Mouse (Mus musculus) frontal cortex, postnatal 10 days (tissue): Measurements from ENCODE around the gene Vmn2r83.
"Not testable (repeated sequence)": the region's sequence is repeated elsewhere in the genome, so short reads cannot be mapped to it uniquely, and the experiment has no call there.

ENCODE experiments used
- DNase-seq, 2 experiments: peaks; one replicate each; pipeline ENCODE4 v3.0.0; 2022; ENCODE audit warnings: low spot score in 2 of 2, mixed read lengths in 1 of 2

Gene Vmn2r83

GRCm38 (mm10) chr10:79468431-79468830 lies at the start of gene Vmn2r83:
Gene Vmn2r83 (plus strand): TSS chr10:79468731.
- no peak for DNase-seq

GRCm38 (mm10) chr10:79435141-79435820 lies 33.2 kb upstream of the Vmn2r83 start:
- not testable (repeated sequence) for DNase-seq

GRCm38 (mm10) chr10:79495886-79496285 lies 27.4 kb downstream of the Vmn2r83 start:
- DNase-seq: no peak

GRCm38 (mm10) chr10:79496701-79497288 lies 28.3 kb downstream of the Vmn2r83 start:
- DNase-seq: no peak

- no peak for DNase-seq
Measured at GRCm38 (mm10) chr10:79502830-79503644, 34.5 kb downstream of the Vmn2r83 start.

- DNase-seq: no peak
Measured at GRCm38 (mm10) chr10:79506709-79507108, 38.2 kb downstream of the Vmn2r83 start.

- no peak for DNase-seq
Measured at GRCm38 (mm10) chr10:79524433-79524832, 55.9 kb downstream of the Vmn2r83 start.

GRCm38 (mm10) chr10:79525456-79526325 lies 57.2 kb downstream of the Vmn2r83 start:
- no peak for DNase-seq

- no peak for DNase-seq
Measured at GRCm38 (mm10) chr10:79526661-79527452, 58.3 kb downstream of the Vmn2r83 start.

GRCm38 (mm10) chr10:79527453-79527845 lies 58.9 kb downstream of the Vmn2r83 start:
- DNase-seq: no peak

GRCm38 (mm10) chr10:79528081-79528480 lies 59.5 kb downstream of the Vmn2r83 start:
- no peak for DNase-seq

- DNase-seq: no peak
Measured at GRCm38 (mm10) chr10:79530241-79530640, 61.7 kb downstream of the Vmn2r83 start.

GRCm38 (mm10) chr10:79530721-79531120 lies 62.2 kb downstream of the Vmn2r83 start:
- DNase-seq: no peak

GRCm38 (mm10) chr10:79531593-79531992 lies 63.1 kb downstream of the Vmn2r83 start:
- DNase-seq: peak in 1 of 2 experiments; percentile 4

GRCm38 (mm10) chr10:79532678-79533077 lies 64.1 kb downstream of the Vmn2r83 start:
- DNase-seq: peak; percentile 3 to 4

- peak; percentile 5 to 31 for DNase-seq
Measured at GRCm38 (mm10) chr10:79533126-79533911, 64.8 kb downstream of the Vmn2r83 start, which contains the start of gene Plpp2. Gene Plpp2 (minus strand): TSS chr10:79533796.

GRCm38 (mm10) chr10:79534426-79534825 lies 65.9 kb downstream of the Vmn2r83 start:
- DNase-seq: peak in 1 of 2 experiments; percentile 4

GRCm38 (mm10) chr10:79535431-79535830 lies 66.9 kb downstream of the Vmn2r83 start:
- peak in 1 of 2 experiments; percentile 1 for DNase-seq

- DNase-seq: peak; percentile 2 to 3
Measured at GRCm38 (mm10) chr10:79536461-79537080, 68.0 kb downstream of the Vmn2r83 start.
